Mouse (Mus musculus): Measurements from ENCODE around the gene Bsg. TPM values are rescaled to one million over a fixed set of nuclear protein-coding genes. Genes with fewer than 3 reads are reported as not detected.
A peak's percentile ranks its signal among the peaks of the same experiment; 100 is the strongest.

Bsg gene
- polyA plus RNA-seq, 1 experiment: not detected

DNA sequence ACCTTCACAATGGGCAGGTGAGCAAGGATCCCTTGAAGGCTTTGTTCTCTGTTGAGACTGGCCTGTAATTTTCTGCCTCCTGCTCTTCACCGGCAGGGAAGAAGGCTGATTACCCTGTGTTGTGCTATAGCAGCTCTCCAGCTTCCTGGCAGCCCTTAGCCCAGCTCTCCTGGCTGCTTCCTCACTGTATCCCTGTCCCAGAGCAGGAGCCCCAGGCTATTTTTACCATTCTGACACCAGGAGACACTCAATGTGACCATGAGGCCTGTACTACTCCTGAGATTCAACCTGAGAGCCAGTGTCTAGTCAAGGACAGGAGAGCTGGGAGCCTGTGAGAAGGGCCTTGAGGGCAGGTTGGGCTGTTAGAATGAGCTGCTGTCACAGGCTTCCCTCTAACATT lies 17.6 kb upstream of the Bsg start:
- no peak overlapping the region for H3K27ac ChIP-seq (ENCODE audit: insufficient read depth, low read depth, low read length)
- 73% methylated on average over 1 of the region's 1 CpGs for WGBS
- H3K4me1 ChIP-seq (ENCODE audit: control insufficient read depth, insufficient read depth, low read length): peaks cover 14% of the 10 kb centered on the region
- H3K4me3 ChIP-seq (ENCODE audit: insufficient read depth, low read depth, low read length): no peak overlapping the region
- no peak for TF ChIP-seq CTCF (IDR thresholded peaks at IDR 0.05; ENCODE audit: insufficient read depth, low read depth, low read length)
- TF ChIP-seq POLR2A (IDR thresholded peaks at IDR 0.05; ENCODE audit: insufficient read depth, low read depth, low read length): no peak

DNA sequence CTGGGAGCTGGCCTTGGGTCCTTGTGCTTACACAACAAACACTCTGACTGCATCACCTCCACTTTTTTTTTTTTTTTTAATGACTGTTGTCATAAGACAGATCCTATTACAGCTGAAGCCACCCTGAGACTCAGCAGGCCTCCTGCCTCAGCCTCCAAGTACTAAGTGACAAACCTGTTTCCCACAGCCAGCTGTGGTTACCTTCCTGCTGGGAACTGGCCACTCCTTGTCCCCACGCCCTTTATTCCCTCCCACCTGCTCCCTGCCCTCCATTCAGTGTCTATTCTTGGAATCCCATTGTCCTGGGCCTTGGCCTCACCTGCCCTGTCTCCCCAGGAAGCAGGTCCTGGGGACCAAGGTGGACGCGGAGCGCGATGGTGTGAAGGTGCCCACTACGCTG lies 16.8 kb upstream of the Bsg start:
- WGBS: 93% methylated on average over 6 of the region's 6 CpGs
- H3K4me3 ChIP-seq (ENCODE audit: insufficient read depth, low read depth, low read length): no peak overlapping the region
- TF ChIP-seq CTCF (IDR thresholded peaks at IDR 0.05; ENCODE audit: insufficient read depth, low read depth, low read length) (no peak), POLR2A (IDR thresholded peaks at IDR 0.05; ENCODE audit: insufficient read depth, low read depth, low read length) (no peak)
- H3K27ac ChIP-seq (ENCODE audit: insufficient read depth, low read depth, low read length): no peak overlapping the region
- peaks cover 14% of the 10 kb centered on the region for H3K4me1 ChIP-seq (ENCODE audit: control insufficient read depth, insufficient read depth, low read length)

DNA sequence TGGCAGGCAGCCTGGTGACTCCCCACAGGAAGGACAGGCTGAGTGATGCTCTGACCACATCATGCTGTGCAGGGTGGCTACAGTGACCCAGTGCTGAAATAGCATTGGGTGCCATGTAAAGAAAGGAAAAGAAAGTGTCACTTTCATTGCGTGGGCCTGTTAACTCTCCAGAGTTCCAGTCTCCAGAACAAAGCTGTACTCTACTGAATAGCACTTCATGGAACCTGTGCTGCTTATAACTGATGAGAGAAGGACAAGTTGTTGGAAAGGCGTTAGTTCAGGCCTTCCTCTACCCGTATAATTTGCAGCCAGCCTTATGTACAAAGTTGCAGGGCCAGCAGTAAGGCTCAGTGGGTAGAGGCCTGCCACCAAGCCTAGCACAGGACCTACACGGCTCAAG lies 15.6 kb upstream of the Bsg start, which contains the start of gene Gzmm:
Gzmm (plus strand) TSS at position 301 of the 400 bp plus-strand sequence.
- Histone ChIP-seq H3K27ac (ENCODE audit: insufficient read depth, low read depth, low read length) (no peak within 1 kb of the TSS), H3K4me1 (ENCODE audit: control insufficient read depth, insufficient read depth, low read length) (peaks cover 9% of the 10 kb centered on the region), H3K4me3 (ENCODE audit: insufficient read depth, low read depth, low read length) (no peak within 1 kb of the TSS)
- 77% methylated on average over 4 of the region's 4 CpGs for WGBS
- TF ChIP-seq POLR2A (IDR thresholded peaks at IDR 0.05; ENCODE audit: insufficient read depth, low read depth, low read length): no peak
- no peak for TF ChIP-seq CTCF (IDR thresholded peaks at IDR 0.05; ENCODE audit: insufficient read depth, low read depth, low read length)

DNA sequence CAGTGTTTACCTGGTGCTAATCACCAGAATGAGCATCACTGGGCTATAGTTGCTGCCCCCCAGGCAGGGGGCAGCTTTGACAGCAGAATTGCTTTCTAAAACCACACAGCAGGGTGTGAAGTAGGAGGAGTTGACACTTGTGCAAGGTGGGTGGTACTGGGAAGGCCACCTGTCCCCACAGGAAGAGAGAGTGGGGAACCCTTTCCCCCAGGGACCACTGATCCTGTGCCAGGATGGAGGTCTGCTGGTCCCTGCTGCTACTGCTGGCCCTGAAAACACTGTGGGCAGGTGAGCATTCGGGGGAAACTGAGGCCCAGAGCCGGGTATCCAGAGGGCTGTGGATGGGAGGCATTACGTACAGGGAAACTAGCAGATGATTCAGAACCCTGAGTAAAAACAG lies 15.1 kb upstream of the Bsg start:
- 91% methylated on average over 3 of the region's 3 CpGs for WGBS
- no peak for TF ChIP-seq CTCF (IDR thresholded peaks at IDR 0.05; ENCODE audit: insufficient read depth, low read depth, low read length)
- no peak for TF ChIP-seq POLR2A (IDR thresholded peaks at IDR 0.05; ENCODE audit: insufficient read depth, low read depth, low read length)
- Histone ChIP-seq H3K27ac (ENCODE audit: insufficient read depth, low read depth, low read length) (no peak overlapping the region), H3K4me1 (ENCODE audit: control insufficient read depth, insufficient read depth, low read length) (peaks cover 4% of the 10 kb centered on the region), H3K4me3 (ENCODE audit: insufficient read depth, low read depth, low read length) (no peak overlapping the region)

DNA sequence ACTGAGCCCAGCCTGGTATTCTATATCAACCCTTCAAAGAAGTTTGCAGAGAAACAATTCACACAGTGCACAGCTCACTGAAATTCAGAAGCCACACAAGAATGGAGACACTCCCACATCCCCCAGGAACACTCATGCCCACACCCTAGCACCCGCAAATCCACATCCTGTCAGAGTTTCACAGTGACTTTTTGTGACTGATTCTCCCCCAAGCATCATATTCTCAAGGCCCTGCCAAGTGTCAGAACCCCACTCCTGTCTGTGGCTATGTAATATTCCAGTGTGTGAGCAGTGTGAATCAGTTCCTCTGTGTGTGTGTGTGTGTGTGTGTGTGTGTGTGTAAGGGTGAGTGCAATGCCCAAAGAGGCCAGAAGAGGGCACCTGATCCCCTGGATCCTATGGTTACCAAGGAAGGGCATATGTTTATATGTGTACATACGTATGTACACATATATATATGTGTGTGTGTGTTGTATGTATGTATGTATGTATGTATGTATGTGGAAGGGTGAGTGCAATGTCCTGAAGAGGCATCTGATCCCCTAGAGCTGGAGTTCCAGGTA lies 12.2 kb upstream of the Bsg start:
- WGBS: 98% methylated on average over 2 of the region's 2 CpGs
- TF ChIP-seq CTCF (IDR thresholded peaks at IDR 0.05; ENCODE audit: insufficient read depth, low read depth, low read length) (no peak), POLR2A (IDR thresholded peaks at IDR 0.05; ENCODE audit: insufficient read depth, low read depth, low read length) (no peak)
- no peak overlapping the region for H3K27ac ChIP-seq (ENCODE audit: insufficient read depth, low read depth, low read length)
- H3K4me3 ChIP-seq (ENCODE audit: insufficient read depth, low read depth, low read length): no peak overlapping the region
- H3K4me1 ChIP-seq (ENCODE audit: control insufficient read depth, insufficient read depth, low read length): peaks cover 8% of the 10 kb centered on the region

DNA sequence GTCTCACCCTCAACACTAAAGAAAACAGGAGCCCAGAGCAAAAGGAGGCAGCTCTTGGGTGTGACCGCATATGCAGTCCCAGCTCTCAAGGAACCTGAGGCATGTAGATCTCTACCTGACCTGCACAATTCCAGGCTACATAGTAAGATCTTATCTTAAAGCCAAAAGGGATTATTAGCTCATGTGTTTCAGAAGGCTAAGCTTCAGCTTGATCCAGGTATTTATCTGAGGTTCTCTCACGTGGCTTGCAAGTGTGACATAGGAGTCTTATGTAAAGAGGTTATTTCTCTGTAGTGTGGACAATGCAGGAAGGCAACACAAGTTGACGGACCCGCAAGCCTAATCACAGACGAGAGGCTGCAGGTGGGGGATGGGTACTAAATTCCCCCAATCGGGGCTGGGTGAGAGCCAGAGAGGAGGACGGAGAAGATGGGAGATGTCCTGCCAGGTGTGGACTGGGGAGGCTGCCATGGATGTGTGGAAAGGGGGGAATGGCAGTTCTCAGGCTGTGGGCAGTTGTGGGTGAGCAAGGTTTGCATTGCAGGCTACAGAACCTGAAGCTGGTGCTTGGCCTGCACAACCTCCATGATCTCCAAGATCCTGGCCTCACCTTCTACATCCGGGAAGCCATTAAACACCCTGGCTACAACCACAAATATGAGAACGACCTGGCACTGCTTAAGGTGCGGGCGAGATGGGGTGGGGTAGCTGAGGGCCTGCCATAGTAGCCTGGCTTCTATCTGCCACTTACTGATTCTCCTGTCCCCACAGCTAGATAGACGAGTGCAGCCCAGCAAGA lies 10.5 kb upstream of the Bsg start:
- Histone ChIP-seq H3K4me1 (ENCODE audit: control insufficient read depth, insufficient read depth, low read length) (peaks cover 8% of the 10 kb centered on the region), H3K4me3 (ENCODE audit: insufficient read depth, low read depth, low read length) (no peak overlapping the region), H3K27ac (ENCODE audit: insufficient read depth, low read depth, low read length) (no peak overlapping the region)
- TF ChIP-seq CTCF (IDR thresholded peaks at IDR 0.05; ENCODE audit: insufficient read depth, low read depth, low read length) (no peak), POLR2A (IDR thresholded peaks at IDR 0.05; ENCODE audit: insufficient read depth, low read depth, low read length) (no peak)
- WGBS: 79% methylated on average over 12 of the region's 12 CpGs

DNA sequence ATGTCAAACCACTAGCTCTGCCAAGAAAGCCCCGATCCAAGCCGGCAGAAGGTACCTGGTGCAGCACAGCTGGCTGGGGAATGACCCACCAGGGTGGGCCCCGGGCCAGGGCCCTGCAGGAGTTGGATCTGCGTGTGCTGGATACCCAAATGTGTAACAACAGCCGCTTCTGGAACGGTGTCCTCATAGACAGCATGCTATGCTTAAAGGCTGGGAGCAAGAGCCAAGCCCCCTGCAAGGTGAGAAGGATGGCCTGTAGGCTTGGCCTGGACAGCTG lies 10.0 kb upstream of the Bsg start:
- 82% methylated on average over 6 of the region's 6 CpGs for WGBS
- Histone ChIP-seq H3K27ac (ENCODE audit: insufficient read depth, low read depth, low read length) (no peak overlapping the region), H3K4me3 (ENCODE audit: insufficient read depth, low read depth, low read length) (no peak overlapping the region), H3K4me1 (ENCODE audit: control insufficient read depth, insufficient read depth, low read length) (peaks cover 8% of the 10 kb centered on the region)
- no peak for TF ChIP-seq CTCF (IDR thresholded peaks at IDR 0.05; ENCODE audit: insufficient read depth, low read depth, low read length)
- TF ChIP-seq POLR2A (IDR thresholded peaks at IDR 0.05; ENCODE audit: insufficient read depth, low read depth, low read length): no peak

DNA sequence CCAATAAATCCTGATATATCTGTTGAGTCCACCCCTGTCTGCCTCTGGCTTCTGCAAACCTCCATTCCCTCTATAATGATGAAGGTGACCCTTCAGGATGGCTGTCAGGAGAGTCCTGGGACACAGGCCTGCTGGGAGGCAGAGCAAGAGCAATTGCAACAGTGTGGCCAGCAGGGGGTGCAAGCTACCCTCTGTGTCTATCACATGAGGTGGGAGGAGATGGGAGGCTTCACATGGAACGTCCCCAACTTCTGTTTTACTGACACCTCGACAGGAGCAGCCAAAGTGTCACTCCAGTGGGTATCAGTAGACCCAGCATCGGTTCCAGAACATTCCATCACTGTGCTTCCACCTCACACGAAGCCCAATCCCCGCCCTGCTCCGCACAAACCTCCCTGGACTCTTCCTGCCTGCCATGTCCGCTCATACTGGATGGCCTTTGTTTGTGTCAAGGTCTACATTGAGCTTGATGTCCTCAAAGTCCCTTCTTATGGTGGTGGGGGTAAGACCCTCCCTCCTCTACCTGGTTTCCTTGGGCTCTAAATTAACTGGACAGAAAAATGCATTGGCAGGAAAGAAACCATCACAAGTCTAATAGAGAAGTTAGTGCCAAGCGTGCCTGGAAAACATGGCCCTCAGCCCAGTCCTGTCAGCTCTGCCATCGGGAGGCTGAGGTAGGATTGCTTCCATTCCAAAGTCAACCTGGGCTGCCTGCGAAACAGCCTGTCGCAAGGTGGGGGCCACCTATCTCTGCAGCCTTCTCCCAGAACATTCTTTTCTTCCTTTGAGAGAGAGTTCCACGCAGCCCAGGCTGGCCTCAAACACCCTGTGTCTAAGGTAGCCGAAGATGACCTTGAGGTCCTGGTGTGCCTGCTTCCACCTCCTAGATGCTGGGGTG lies 8.8 kb upstream of the Bsg start:
- TF ChIP-seq POLR2A (IDR thresholded peaks at IDR 0.05; ENCODE audit: insufficient read depth, low read depth, low read length) (no peak), CTCF (IDR thresholded peaks at IDR 0.05; ENCODE audit: insufficient read depth, low read depth, low read length) (peak; percentile 50; the same call in 1 of the 2 replicates)
- H3K27ac ChIP-seq (ENCODE audit: insufficient read depth, low read depth, low read length): peak overlapping the region; percentile 61
- no peak overlapping the region for H3K4me3 ChIP-seq (ENCODE audit: insufficient read depth, low read depth, low read length)
- peaks cover 8% of the 10 kb centered on the region for H3K4me1 ChIP-seq (ENCODE audit: control insufficient read depth, insufficient read depth, low read length)
- 55% methylated on average over 13 of the region's 13 CpGs for WGBS

Data from olfactory bulb, adult 2 months (tissue).